Mouse (Mus musculus): ENCODE measurements around the gene Abca4. TPM values are rescaled to one million over a fixed set of nuclear protein-coding genes. Genes with fewer than 3 reads are reported as not detected.

Gene Abca4
- polyA plus RNA-seq, 1 experiment, result 5.1 TPM

DNA sequence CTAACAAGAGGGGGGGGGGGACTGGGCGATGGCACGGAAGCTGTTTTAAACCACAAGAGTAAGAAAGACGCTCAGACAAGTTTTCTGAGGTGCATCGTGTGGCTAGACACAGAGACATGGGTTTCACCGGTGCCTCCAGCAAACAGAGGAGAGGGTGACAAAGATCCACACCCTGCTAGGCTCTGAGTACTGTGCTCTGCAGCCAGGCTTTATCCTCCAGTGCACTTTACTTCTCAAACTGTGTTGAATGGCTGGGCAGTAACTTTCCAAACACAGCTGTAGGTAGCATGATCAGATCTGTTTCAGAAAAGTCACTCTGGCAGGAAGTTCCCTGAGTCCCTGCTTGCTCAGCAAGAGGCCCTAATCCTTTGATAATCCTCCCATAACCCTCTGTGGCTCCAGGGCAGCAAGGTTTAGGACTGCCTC, 158.1 kb downstream of the Abca4 start:
- no peak for DNase-seq
- TF ChIP-seq POLR2A (IDR thresholded peaks at IDR 0.05; ENCODE audit: borderline replicate concordance, extremely low read depth, low read depth, low read length), result no peak
- no peak for TF ChIP-seq CTCF (IDR thresholded peaks at IDR 0.05; ENCODE audit: insufficient read depth, low read length)
- 30% methylated on average over 5 of the region's 5 CpGs for WGBS
- Histone ChIP-seq H3K4me3 (replicated peaks; ENCODE audit: extremely low read depth, low read depth, low read length) (no peak overlapping the region), H3K4me1 (ENCODE audit: control insufficient read depth, insufficient read depth, low read length) (no peaks in the 10 kb centered on the region; the same call in 1 of the 2 replicates)

DNA sequence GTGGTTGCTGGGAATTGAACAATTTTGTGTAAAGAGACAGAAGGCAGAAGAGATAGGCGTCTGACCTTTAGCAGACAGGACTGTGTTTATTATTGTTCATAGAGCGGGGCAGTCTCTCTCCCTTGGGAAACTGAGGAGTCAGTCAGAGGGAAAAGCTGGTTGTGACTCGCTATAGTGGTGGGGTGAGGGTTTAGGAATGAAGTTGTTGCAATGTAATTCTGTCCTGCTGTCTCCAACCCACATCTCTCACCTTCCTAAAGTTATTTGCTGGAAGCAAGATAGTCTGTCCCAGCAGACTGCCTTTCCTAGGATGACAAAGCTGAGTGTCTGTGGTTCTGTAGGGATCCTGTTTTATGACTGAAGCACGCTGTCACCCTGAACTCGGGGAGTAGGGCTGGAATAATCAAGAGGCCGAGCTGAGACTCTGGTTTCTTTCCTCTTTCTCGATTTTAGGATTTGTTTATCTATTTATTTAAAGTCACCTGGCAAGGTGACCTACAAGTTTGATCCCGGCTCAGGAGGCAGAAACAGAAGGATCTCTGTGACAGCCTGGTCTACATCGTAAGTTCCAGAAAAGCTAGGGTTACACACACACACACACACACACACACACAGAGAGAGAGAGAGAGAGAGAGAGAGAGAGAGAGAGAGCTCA, 159.6 kb downstream of the Abca4 start:
- WGBS, result 73% methylated on average over 9 of the region's 9 CpGs
- no peak for TF ChIP-seq POLR2A (IDR thresholded peaks at IDR 0.05; ENCODE audit: borderline replicate concordance, extremely low read depth, low read depth, low read length)
- TF ChIP-seq CTCF (IDR thresholded peaks at IDR 0.05; ENCODE audit: insufficient read depth, low read length), result no peak
- DNase-seq, result no peak
- Histone ChIP-seq H3K4me3 (replicated peaks; ENCODE audit: extremely low read depth, low read depth, low read length) (no peak overlapping the region), H3K4me1 (ENCODE audit: control insufficient read depth, insufficient read depth, low read length) (no peaks in the 10 kb centered on the region; the same call in 1 of the 2 replicates)

DNA sequence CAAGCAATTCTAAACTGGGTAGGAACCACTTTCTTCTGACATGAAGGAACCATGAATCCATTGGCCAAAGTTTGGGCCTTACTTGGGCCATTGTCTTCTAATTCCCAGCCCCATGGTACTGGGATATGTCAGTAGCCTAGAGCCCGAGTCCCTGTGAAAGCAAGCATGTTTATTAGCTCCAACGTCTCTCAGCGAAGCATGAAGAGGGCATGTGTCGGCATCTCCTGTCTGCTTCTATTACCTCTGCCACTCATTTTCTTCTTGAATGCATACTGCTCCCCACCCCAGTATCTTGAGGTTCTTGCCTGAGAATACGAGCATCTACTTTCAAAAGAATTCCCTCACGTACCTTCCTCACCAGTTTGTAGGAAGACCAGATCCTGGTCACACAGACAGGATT, 161.5 kb downstream of the Abca4 start:
- DNase-seq, result no peak
- 88% methylated on average over 6 of the region's 6 CpGs for WGBS

DNA sequence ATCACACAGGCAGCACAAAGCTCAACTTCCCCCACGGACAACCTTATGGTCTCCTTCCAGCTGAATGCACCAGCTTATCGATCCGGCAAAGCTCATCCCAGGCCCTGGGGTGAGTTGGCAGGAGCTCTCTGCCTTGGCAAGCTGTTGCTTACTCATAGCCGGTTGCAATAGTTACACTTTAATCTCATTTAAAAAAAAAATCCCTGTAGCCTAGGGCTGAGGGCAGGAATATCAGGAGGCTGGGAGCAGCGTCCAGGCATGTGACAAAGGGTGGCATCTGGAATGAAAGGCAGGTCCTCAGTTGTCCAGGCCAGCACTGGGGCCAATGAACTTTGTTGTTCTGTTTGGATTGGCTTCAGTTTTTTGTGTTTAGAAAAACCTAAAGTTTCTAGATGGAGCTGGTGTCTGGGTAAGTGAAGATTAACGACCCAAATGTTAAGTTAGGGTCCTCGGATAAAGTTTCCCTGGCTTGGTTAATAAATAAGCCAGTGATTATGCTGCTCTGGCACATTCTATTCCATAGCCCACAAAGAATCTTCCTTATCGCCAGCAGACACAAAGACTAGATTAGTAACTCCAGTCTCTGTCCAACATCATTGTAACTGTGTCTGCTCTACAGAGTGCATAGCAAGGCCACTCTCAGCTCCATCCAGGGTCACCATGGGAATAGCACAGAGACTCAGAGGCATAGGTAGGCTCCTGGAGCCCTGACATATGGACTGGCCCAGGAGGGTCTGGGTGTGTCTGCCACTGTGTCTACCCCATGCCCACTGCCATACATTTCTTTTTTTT, 162.2 kb downstream of the Abca4 start:
- WGBS, result 60% methylated on average over 8 of the region's 8 CpGs
- no peak for DNase-seq
- TF ChIP-seq POLR2A (IDR thresholded peaks at IDR 0.05; ENCODE audit: borderline replicate concordance, extremely low read depth, low read depth, low read length) (no peak), CTCF (IDR thresholded peaks at IDR 0.05; ENCODE audit: insufficient read depth, low read length) (no peak)
- Histone ChIP-seq H3K4me1 (ENCODE audit: control insufficient read depth, insufficient read depth, low read length) (no peaks in the 10 kb centered on the region), H3K4me3 (replicated peaks; ENCODE audit: extremely low read depth, low read depth, low read length) (no peak overlapping the region)

More for the DNA sequence above, 161.5 kb downstream of the Abca4 start:
- Histone ChIP-seq H3K4me1 (ENCODE audit: control insufficient read depth, insufficient read depth, low read length) (no peaks in the 10 kb centered on the region), H3K4me3 (replicated peaks; ENCODE audit: extremely low read depth, low read depth, low read length) (no peak overlapping the region)
- TF ChIP-seq CTCF (IDR thresholded peaks at IDR 0.05; ENCODE audit: insufficient read depth, low read length) (no peak), POLR2A (IDR thresholded peaks at IDR 0.05; ENCODE audit: borderline replicate concordance, extremely low read depth, low read depth, low read length) (no peak)

DNA sequence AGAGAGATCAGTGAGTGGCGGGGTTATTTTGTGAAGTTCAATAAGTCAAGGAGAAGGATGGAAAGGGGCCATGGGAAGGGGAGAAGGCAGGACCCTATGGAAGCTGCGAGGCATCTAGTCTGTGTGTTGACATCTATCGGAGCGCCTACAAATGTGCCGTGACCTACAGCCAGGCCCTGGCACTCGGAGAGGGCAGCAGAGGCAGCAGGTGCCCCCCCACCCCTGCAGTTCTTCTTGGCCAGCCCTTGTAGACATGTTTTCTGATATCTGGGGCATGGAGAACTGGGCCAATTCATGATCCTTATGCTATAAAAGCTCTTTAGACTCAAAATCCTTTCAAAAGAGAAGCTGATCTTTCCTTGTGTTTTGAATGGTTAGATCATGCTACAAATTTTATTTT, 163.5 kb downstream of the Abca4 start:
- TF ChIP-seq CTCF (IDR thresholded peaks at IDR 0.05; ENCODE audit: insufficient read depth, low read length), result no peak
- TF ChIP-seq POLR2A (IDR thresholded peaks at IDR 0.05; ENCODE audit: borderline replicate concordance, extremely low read depth, low read depth, low read length), result no peak
- Histone ChIP-seq H3K4me1 (ENCODE audit: control insufficient read depth, insufficient read depth, low read length) (no peaks in the 10 kb centered on the region), H3K4me3 (replicated peaks; ENCODE audit: extremely low read depth, low read depth, low read length) (no peak overlapping the region)
- 93% methylated on average over 6 of the region's 6 CpGs for WGBS
- DNase-seq, result no peak

DNA sequence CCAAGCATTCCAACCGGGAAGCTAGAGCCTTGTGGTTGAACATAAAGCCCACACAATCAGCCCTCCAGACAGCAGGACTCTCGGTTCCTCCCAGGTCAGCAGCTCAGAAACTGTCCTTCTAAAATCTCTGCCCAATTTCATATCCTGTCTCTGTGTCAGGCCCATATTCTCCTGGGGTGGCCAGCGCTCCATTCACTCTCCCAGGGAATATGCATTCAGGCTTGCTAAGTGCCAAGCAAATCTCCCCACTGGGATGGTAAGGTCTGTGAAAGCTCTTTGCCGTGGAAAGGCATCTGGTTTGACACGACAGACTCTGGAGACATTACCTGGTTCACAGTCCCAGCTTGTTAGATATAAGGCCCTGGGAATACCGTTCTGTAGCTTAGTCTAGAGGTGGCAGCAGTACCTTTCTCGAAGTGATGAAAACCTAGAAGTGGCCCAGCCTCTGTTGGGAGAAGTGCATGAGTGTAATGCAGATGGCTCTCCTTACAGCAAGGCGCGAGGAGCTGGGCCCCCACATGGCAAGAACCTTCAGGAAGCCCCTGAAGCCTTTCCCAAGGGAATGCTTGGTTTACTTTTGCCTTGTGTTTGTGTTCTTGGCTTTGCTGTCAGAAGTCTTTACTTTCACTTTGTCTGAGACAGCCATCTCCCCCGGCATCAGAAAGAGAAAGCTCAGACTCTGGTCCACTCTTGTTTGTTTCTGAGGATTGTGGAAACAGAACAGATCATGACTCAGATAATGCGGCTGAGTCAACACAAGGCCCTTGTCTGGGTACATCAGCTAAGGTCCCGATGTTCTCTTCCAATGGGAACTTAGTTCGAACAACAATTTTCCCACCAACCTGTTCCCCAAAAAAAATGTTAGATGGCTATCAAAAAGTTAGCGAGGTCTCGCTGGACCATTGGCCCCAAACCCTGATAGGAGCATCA, 164.3 kb downstream of the Abca4 start:
- DNase-seq, result no peak
- 60% methylated on average over 15 of the region's 15 CpGs for WGBS
- TF ChIP-seq CTCF (IDR thresholded peaks at IDR 0.05; ENCODE audit: insufficient read depth, low read length), result no peak
- Histone ChIP-seq H3K4me3 (replicated peaks; ENCODE audit: extremely low read depth, low read depth, low read length) (no peak overlapping the region), H3K4me1 (ENCODE audit: control insufficient read depth, insufficient read depth, low read length) (no peaks in the 10 kb centered on the region)

DNA sequence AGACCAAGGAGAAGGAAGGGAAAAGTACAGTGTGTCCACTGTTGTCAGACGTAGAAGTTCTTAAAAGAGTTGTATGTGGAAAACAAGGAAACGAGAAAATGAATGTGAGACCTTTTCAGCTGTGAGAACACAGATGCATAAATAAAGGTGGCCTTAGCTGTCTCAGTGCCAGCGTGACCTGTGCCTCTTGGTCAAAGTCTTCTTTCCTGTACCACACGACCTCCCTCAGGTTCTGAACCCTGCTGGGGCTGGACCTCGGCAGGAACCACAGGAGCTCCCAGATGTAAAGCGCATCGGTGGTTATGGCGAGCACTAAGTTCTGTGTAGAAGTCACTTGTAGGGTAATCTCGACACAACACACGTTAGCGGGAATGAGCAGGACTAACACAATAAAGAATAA, 165.3 kb downstream of the Abca4 start:
- H3K4me3 ChIP-seq (replicated peaks; ENCODE audit: extremely low read depth, low read depth, low read length), result no peak overlapping the region
- WGBS, result 87% methylated on average over 11 of the region's 11 CpGs
- DNase-seq, result no peak
- H3K4me1 ChIP-seq (ENCODE audit: control insufficient read depth, insufficient read depth, low read length), result no peaks in the 10 kb centered on the region
- TF ChIP-seq CTCF (IDR thresholded peaks at IDR 0.05; ENCODE audit: insufficient read depth, low read length) (no peak), POLR2A (IDR thresholded peaks at IDR 0.05; ENCODE audit: borderline replicate concordance, extremely low read depth, low read depth, low read length) (no peak)

DNA sequence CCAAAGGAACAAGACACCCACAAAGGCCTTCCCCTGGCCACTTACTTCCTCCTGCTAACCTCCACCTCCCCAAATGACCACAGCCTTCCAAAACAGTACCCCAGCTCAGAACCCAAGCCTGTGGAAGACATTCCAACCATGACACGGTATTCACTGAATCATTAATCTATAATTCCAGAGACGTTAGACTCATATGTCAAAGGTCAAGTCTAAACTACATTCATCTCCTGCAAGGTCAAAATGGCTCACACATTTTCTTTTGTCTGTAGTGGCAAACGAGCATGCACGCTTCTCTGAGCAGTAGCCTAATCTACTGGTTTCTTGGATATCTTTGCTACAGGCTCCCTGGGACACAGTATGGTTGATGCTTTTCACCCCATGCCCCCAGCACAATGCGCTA, 166.2 kb downstream of the Abca4 start:
- no peak overlapping the region for H3K4me3 ChIP-seq (replicated peaks; ENCODE audit: extremely low read depth, low read depth, low read length)
- TF ChIP-seq POLR2A (IDR thresholded peaks at IDR 0.05; ENCODE audit: borderline replicate concordance, extremely low read depth, low read depth, low read length), result no peak
- no peak for TF ChIP-seq CTCF (IDR thresholded peaks at IDR 0.05; ENCODE audit: insufficient read depth, low read length)
- 63% methylated on average over 5 of the region's 5 CpGs for WGBS
- no peak for DNase-seq
- H3K4me1 ChIP-seq (ENCODE audit: control insufficient read depth, insufficient read depth, low read length), result no peaks in the 10 kb centered on the region

DNA sequence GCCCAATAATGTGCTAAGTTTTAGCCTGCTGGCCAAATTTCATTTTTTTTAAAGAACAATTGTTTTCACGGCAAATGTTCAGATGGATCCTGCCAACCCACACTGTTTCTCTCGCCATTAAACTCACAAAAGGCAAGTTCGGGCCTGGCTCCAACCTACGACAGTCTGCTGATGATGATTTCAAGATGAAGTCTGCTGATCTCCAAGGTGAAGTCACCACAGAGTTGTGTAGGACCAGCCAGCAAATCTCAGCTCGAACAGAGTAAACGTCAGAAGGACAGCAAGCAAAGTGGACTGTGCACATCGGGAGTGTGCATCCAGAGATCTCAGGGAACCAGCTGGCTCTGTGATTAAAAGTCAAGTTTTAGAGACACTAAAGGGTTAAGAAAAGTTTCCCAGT, 166.6 kb downstream of the Abca4 start:
- H3K4me3 ChIP-seq (replicated peaks; ENCODE audit: extremely low read depth, low read depth, low read length), result no peak overlapping the region
- H3K4me1 ChIP-seq (ENCODE audit: control insufficient read depth, insufficient read depth, low read length), result no peaks in the 10 kb centered on the region
- 68% methylated on average over 7 of the region's 7 CpGs for WGBS
- TF ChIP-seq POLR2A (IDR thresholded peaks at IDR 0.05; ENCODE audit: borderline replicate concordance, extremely low read depth, low read depth, low read length) (no peak), CTCF (IDR thresholded peaks at IDR 0.05; ENCODE audit: insufficient read depth, low read length) (no peak)
- DNase-seq, result no peak
